ENCODE assay signal across 20 mouse cellular contexts in the genomic region with DNA sequence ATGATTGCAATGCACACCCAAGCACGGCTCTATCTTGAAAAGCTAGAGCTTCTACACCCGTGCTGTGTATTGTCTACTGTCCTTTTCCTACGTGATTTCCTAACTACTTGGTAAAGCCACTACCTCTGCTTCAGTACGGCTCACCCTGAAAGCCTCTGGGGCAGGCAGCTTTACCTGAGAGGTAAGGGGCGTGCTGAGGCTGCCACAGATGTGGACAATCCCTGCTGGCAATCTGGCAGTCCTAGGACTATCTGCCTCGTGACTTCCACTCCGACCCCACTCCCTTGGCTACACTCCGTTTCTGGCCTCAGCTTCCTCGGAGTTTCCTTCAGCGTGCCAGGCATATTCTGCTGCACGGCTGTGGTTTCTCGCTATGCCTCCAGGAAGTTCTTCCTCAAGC. TPM values are rescaled to one million over a fixed set of nuclear protein-coding genes. Genes with fewer than 3 reads are reported as not detected.
"Had no signal": no experiment of that assay in that cellular context is flagged by ENCODE, and none has a peak within 500 bp of the region (broad histone marks: within the 10 kb centered on the region; RNA-seq: fewer than 3 reads in every experiment).

No protein-coding gene starts in this region.

- H3K9ac ChIP-seq: liver, embryonic 15.5 days; midbrain, embryonic 13.5 days; neural tube, embryonic 15.5 days had no signal

- ATAC-seq: inflammation-experienced regulatory T-cells, adult 6 months; lung, postnatal 0 days; midbrain, embryonic 13.5 days had no signal

- H3K4me3 ChIP-seq: left cerebral cortex, adult 2 months; limb, embryonic 10.5 days; liver, embryonic 15.5 days; midbrain, embryonic 13.5 days; neural tube, embryonic 15.5 days had no signal

- H3K4me2 ChIP-seq: liver, embryonic 11.5 days; liver, embryonic 15.5 days; midbrain, embryonic 13.5 days; neural tube, embryonic 15.5 days had no signal

- H3K4me1 ChIP-seq: neural tube, embryonic 15.5 days had no signal

- H3K27ac ChIP-seq: left cerebral cortex, adult 2 months; limb, embryonic 10.5 days; liver, embryonic 15.5 days; midbrain, embryonic 13.5 days; neural tube, embryonic 15.5 days had no signal

- H3K9me3 ChIP-seq: limb, embryonic 10.5 days; liver, embryonic 15.5 days; midbrain, embryonic 13.5 days; neural tube, embryonic 15.5 days had no signal

- DNase-seq: kidney, adult 9 months; lung, adult 2 months; lung, postnatal 36 days; right cerebral cortex, adult 18-20 months; right cerebral cortex, postnatal 25 days; thymus, postnatal 36 days had no signal

- H3K27me3 ChIP-seq: liver, embryonic 15.5 days; midbrain, embryonic 13.5 days; neural tube, embryonic 15.5 days had no signal

- H3K36me3 ChIP-seq: limb, embryonic 10.5 days; liver, embryonic 15.5 days; midbrain, embryonic 13.5 days; neural tube, embryonic 15.5 days had no signal

RNA-seq across cellular contexts. Expression of a gene that starts 5.2 kb away (rescaled TPM):
- total RNA-seq: layer of hippocampus, postnatal 25 days; left cerebral cortex, adult 2 months; left cerebral cortex, postnatal 14 days; megakaryocyte progenitor cell, adult 5-6 weeks; midbrain, postnatal 0 days had no signal
- polyA plus RNA-seq: limb, embryonic 10.5 days; limb, embryonic 14.5 days; liver, embryonic 11.5 days; liver, embryonic 15.5 days; lung, postnatal 0 days; midbrain, embryonic 13.5 days; midbrain, postnatal 0 days; neural tube, embryonic 11.5 days; neural tube, embryonic 15.5 days had no signal

RNA-seq across cellular contexts. Expression of a gene that starts 12.2 kb away (rescaled TPM):
- polyA plus RNA-seq: limb, embryonic 10.5 days; midbrain, embryonic 13.5 days; neural tube, embryonic 11.5 days; neural tube, embryonic 15.5 days had no signal
